Mouse (Mus musculus) spleen, adult 2 months (tissue): ENCODE data around the gene Gm10439. TPM values are rescaled to one million over a fixed set of nuclear protein-coding genes. Genes with fewer than 3 reads are reported as not detected.
"Not testable (repeated sequence)": the region's sequence is repeated elsewhere in the genome, so short reads cannot be mapped to it uniquely, and the experiment has no call there.

Experiments used
- DNase-seq, 2 experiments: peaks; one replicate each; pipeline versions ENCODE4 v3.0.0 to v3.0.0-alpha.2; 2012 to 2021; ENCODE audit warnings: low spot score in 2 of 2, low read depth in 1 of 2
- H3K27ac ChIP-seq: fragments of 200-500 bp; 2 replicates; pipeline ENCODE4 v1.5.1; 2012; ENCODE audit warnings: low read length, inconsistent platforms; ENCODE audit not compliant: insufficient read depth
- H3K27me3 ChIP-seq: fragments of 200-500 bp; 2 replicates; pipeline ENCODE4 v1.6.1; 2012; ENCODE audit warnings: mild to moderate bottlenecking, moderate library complexity, low read length, inconsistent platforms; ENCODE audit not compliant: control insufficient read depth, insufficient read depth
- H3K36me3 ChIP-seq: fragments of 200-500 bp; 2 replicates; pipeline ENCODE4 v1.6.1; 2012; ENCODE audit warnings: mild to moderate bottlenecking, low read length, inconsistent platforms; ENCODE audit not compliant: control insufficient read depth, insufficient read depth
- H3K4me1 ChIP-seq: fragments of 200-500 bp; 2 replicates; pipeline ENCODE4 v1.6.1; 2011; ENCODE audit warnings: inconsistent platforms; ENCODE audit not compliant: control insufficient read depth, insufficient read depth, insufficient read length
- H3K4me3 ChIP-seq: fragments of 200-500 bp; 2 replicates; pipeline ENCODE4 v1.5.1; 2011; ENCODE audit warnings: mild to moderate bottlenecking, inconsistent platforms; ENCODE audit not compliant: insufficient read depth, insufficient read length; ENCODE audit errors: extremely low read depth
- WGBS: fragments of 180-500 bp; shearing (Covaris S2); methylation state at CpG from one replicate; pipeline ENCODE4 v1.1.7; 2018; 5-methylcytosine and 5-hydroxymethylcytosine counted together
- polyA plus RNA-seq: library from polyadenylated mRNA; depleted of rRNA; stranded (reverse); fragments of >200 nt; gene quantifications from 2 replicates; pipeline ENCODE4 v1.2.3, GENCODE M21; 2012; rRNA removed

Gm10439 gene
- not detected in 2 replicates for polyA plus RNA-seq

DNA sequence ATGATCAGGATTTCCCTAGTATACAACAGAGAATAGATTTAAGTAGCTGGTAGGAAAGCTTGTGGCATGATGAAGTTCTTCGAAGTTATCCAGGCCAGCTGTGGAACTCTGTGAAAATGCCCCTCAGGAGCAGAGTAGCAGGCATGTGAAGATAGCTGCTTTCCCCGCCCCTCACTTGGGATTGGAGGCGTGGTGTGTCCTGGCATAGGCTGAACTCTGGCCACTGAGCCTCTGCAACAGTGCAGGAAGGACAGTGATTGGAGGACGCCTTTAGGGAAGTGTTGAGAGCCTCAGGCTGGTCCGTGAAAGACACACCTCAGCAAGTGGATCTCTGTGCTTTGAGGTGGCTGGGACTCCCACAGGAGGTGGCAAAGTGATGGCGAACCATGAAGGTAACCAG, at the start of gene Gm10439:
Gene Gm10439, plus strand, starts transcription at position 301 of the 400 bp plus-strand sequence.
- H3K27me3 ChIP-seq, H3K4me1 ChIP-seq, H3K36me3 ChIP-seq, H3K27ac ChIP-seq, DNase-seq, H3K4me3 ChIP-seq: not testable (repeated sequence)
- WGBS = no CpG with 5 or more reads among the region's 6 CpGs

Other genes with a start within 250 kb of the Gm10439 start
- gene Gm15085, start 147.0 kb upstream of the Gm10439 start, polyA plus RNA-seq = not detected in 2 replicates
- gene Gm15097, start 189.9 kb downstream of the Gm10439 start, polyA plus RNA-seq = not detected in 2 replicates